Mouse (Mus musculus) adipocyte (in vitro differentiated cells): ENCODE data around the gene Umps.

Source experiments
- DNase-seq: peaks from one replicate; pipeline ENCODE4 v3.0.0-alpha.2; 2016; ENCODE audit warnings: low spot score

The Umps gene

GRCm38 (mm10) chr16:33966538-33967282, at the start of gene Umps:
Gene Umps (minus strand): TSS chr16:33967038.
- DNase-seq: peak; percentile 73

- no peak for DNase-seq
These were observed 45.4 kb upstream of the Umps start for GRCm38 (mm10) chr16:34011991-34012845.

- DNase-seq: no peak
These were observed 42.7 kb upstream of the Umps start for GRCm38 (mm10) chr16:34009567-34009966.

GRCm38 (mm10) chr16:34005986-34006385, 39.1 kb upstream of the Umps start:
- DNase-seq: no peak

GRCm38 (mm10) chr16:34004128-34004578, 37.3 kb upstream of the Umps start:
- DNase-seq: peak; percentile 54

- no peak for DNase-seq
These were observed 36.8 kb upstream of the Umps start for GRCm38 (mm10) chr16:34003566-34004127.

GRCm38 (mm10) chr16:34000715-34001114, 33.9 kb upstream of the Umps start:
- peak; percentile 75 for DNase-seq

GRCm38 (mm10) chr16:33999388-33999787, 32.5 kb upstream of the Umps start:
- peak; percentile 79 for DNase-seq

GRCm38 (mm10) chr16:33998011-33998410, 31.2 kb upstream of the Umps start:
- DNase-seq: no peak

- DNase-seq: peak; percentile 79
These were observed 29.2 kb upstream of the Umps start for GRCm38 (mm10) chr16:33996030-33996429.

- no peak for DNase-seq
These were observed 28.7 kb upstream of the Umps start for GRCm38 (mm10) chr16:33995496-33995895.

GRCm38 (mm10) chr16:33994321-33994720, 27.5 kb upstream of the Umps start:
- no peak for DNase-seq

- DNase-seq: no peak
These were observed 23.9 kb upstream of the Umps start for GRCm38 (mm10) chr16:33990712-33991111.

- no peak for DNase-seq
These were observed 22.3 kb upstream of the Umps start for GRCm38 (mm10) chr16:33989106-33989505.

GRCm38 (mm10) chr16:33988358-33989012, 21.6 kb upstream of the Umps start:
- peak; percentile 80 for DNase-seq

- DNase-seq: no peak
These were observed 20.2 kb upstream of the Umps start for GRCm38 (mm10) chr16:33986993-33987392.

- no peak for DNase-seq
These were observed 18.5 kb upstream of the Umps start for GRCm38 (mm10) chr16:33985372-33985771.

GRCm38 (mm10) chr16:33983712-33984111, 16.9 kb upstream of the Umps start:
- DNase-seq: no peak

GRCm38 (mm10) chr16:33979855-33980254, 13.0 kb upstream of the Umps start:
- DNase-seq: no peak

- DNase-seq: peak; percentile 39
These were observed 424 bp upstream of the Umps start for GRCm38 (mm10) chr16:33967283-33967640.

GRCm38 (mm10) chr16:33965878-33966537, 830 bp downstream of the Umps start:
- DNase-seq: peak; percentile 68

GRCm38 (mm10) chr16:33963509-33963908, 3.3 kb downstream of the Umps start:
- DNase-seq: no peak
